Comparison of ENCODE assay signal across 24 mouse cellular contexts in genomic region chr1:118401991-118402390, GRCm38 (mm10). TPM values are rescaled to one million over a fixed set of nuclear protein-coding genes. Genes with fewer than 3 reads are reported as not detected.
DNase-seq lines count a peak whose midpoint lies in the region; ATAC-seq and TF ChIP-seq lines count a peak whose summit lies in the region.
"Had no signal": no experiment of that assay in that cellular context is flagged by ENCODE, and none has a peak within 500 bp of the region (broad histone marks: within the 10 kb centered on the region; RNA-seq: fewer than 3 reads in every experiment).

No protein-coding gene starts in this region.

- H3K27me3 ChIP-seq in heart, embryonic 11.5 days (ENCODE audit: control insufficient read depth, insufficient read depth, low read length) = no peaks in the 10 kb centered on the region
- no peaks in the 10 kb centered on the region for H3K27me3 ChIP-seq in heart, embryonic 15.5 days
- no peaks in the 10 kb centered on the region for H3K27me3 ChIP-seq in heart, embryonic 10.5 days (ENCODE audit: insufficient read depth, poor library complexity, severe bottlenecking)
- H3K27me3 ChIP-seq: CH12.LX; embryonic facial prominence, embryonic 12.5 days; forebrain, embryonic 13.5 days; forebrain, embryonic 15.5 days; Patski had no signal

- no peak for DNase-seq in gastrocnemius, adult 2 months
- no peak for DNase-seq in gastrocnemius, adult 18-20 months (ENCODE audit: low spot score)
- DNase-seq in heart, postnatal 14 days = no peak
- no peak for DNase-seq in heart, embryonic 10.5 days (ENCODE audit: low spot score)
- DNase-seq: adrenal gland, adult 8-10 months; adrenal gland, postnatal 14 days; adrenal gland, postnatal 36 days; B cell, adult 2 months; cerebellum, adult 11-12 months; cerebellum, adult 2 months; cerebellum, adult 9-10 months; cerebellum, postnatal 10 days; cerebellum, postnatal 25 days had no signal

- TF ChIP-seq CTCF in gastrocnemius, adult 2 months (IDR thresholded peaks at IDR 0.05) = no peak

- 93% methylated on average over 4 of the region's 4 CpGs for WGBS in heart, embryonic 11.5 days (ENCODE audit: insufficient replicate concordance)
- WGBS in heart, embryonic 15.5 days = 88% methylated on average over 4 of the region's 4 CpGs
- WGBS in heart, embryonic 10.5 days = 91% methylated on average over 4 of the region's 4 CpGs

- H3K36me3 ChIP-seq in heart, embryonic 11.5 days (ENCODE audit: control insufficient read depth, insufficient read depth, low read length) = no peaks in the 10 kb centered on the region
- no peaks in the 10 kb centered on the region for H3K36me3 ChIP-seq in heart, embryonic 15.5 days
- 0 out of 2 replicates have a peak, but pooled peaks cover 2% of the 10 kb centered on the region for H3K36me3 ChIP-seq in heart, embryonic 10.5 days
- H3K36me3 ChIP-seq: embryonic facial prominence, embryonic 12.5 days; forebrain, embryonic 15.5 days had no signal

- intact Hi-C loops in gastrocnemius, adult 2 months (cut with DNase I) = no loop called here
- intact Hi-C loops in heart, postnatal 14 days (cut with DNase I) = no loop called here

- peak overlapping the region; percentile 66 for H3K27ac ChIP-seq in gastrocnemius, adult 2 months
- peak overlapping the region; percentile 35; the same call in 1 of the 2 replicates for H3K27ac ChIP-seq in heart, embryonic 11.5 days (ENCODE audit: low read depth, low read length)
- peak overlapping the region; percentile 47; the same call in 1 of the 2 replicates for H3K27ac ChIP-seq in heart, embryonic 15.5 days
- H3K27ac ChIP-seq in heart, embryonic 10.5 days = no peak overlapping the region
- H3K27ac ChIP-seq: embryonic facial prominence, embryonic 10.5 days; embryonic facial prominence, embryonic 12.5 days; forebrain, embryonic 13.5 days; forebrain, embryonic 15.5 days had no signal

- H3K4me1 ChIP-seq in heart, embryonic 11.5 days (ENCODE audit: control insufficient read depth, insufficient read depth, low read length) = peaks cover 14% of the 10 kb centered on the region
- H3K4me1 ChIP-seq in heart, embryonic 15.5 days (replicated peaks) = peaks cover 16% of the 10 kb centered on the region
- peaks cover 14% of the 10 kb centered on the region; the same call in 1 of the 2 replicates for H3K4me1 ChIP-seq in heart, embryonic 10.5 days
- H3K4me1 ChIP-seq: forebrain, embryonic 15.5 days had no signal

- no peaks in the 10 kb centered on the region for H3K9me3 ChIP-seq in heart, embryonic 11.5 days (replicated peaks; ENCODE audit: control insufficient read depth, low read length)
- no peaks in the 10 kb centered on the region for H3K9me3 ChIP-seq in heart, embryonic 15.5 days (replicated peaks)
- no peaks in the 10 kb centered on the region for H3K9me3 ChIP-seq in heart, embryonic 10.5 days
- H3K9me3 ChIP-seq: embryonic facial prominence, embryonic 10.5 days; embryonic facial prominence, embryonic 12.5 days; forebrain, embryonic 13.5 days; forebrain, embryonic 15.5 days; G1E had no signal

- H3K9ac ChIP-seq in heart, embryonic 11.5 days (ENCODE audit: low read depth, low read length) = no peak overlapping the region
- no peak overlapping the region for H3K9ac ChIP-seq in heart, embryonic 15.5 days
- H3K9ac ChIP-seq: embryonic facial prominence, embryonic 12.5 days; forebrain, embryonic 13.5 days; forebrain, embryonic 15.5 days had no signal

- H3K4me3 ChIP-seq in gastrocnemius, adult 2 months = no peak overlapping the region
- no peak overlapping the region for H3K4me3 ChIP-seq in heart, embryonic 11.5 days (ENCODE audit: low read depth, low read length)
- no peak overlapping the region for H3K4me3 ChIP-seq in heart, embryonic 15.5 days
- no peak overlapping the region for H3K4me3 ChIP-seq in heart, embryonic 10.5 days
- H3K4me3 ChIP-seq: embryonic facial prominence, embryonic 10.5 days; embryonic facial prominence, embryonic 12.5 days; forebrain, embryonic 13.5 days; forebrain, embryonic 15.5 days had no signal

- H3K4me2 ChIP-seq in heart, embryonic 11.5 days = no peak overlapping the region
- H3K4me2 ChIP-seq in heart, embryonic 15.5 days = no peak overlapping the region
- H3K4me2 ChIP-seq: embryonic facial prominence, embryonic 12.5 days; forebrain, embryonic 13.5 days; forebrain, embryonic 15.5 days had no signal

- no peak for ATAC-seq in heart, embryonic 11.5 days (replicated peaks; ENCODE audit: insufficient number of reproducible peaks, low FRiP score, low TSS enrichment)
- ATAC-seq in heart, embryonic 15.5 days (replicated peaks; ENCODE audit: insufficient number of reproducible peaks, insufficient read depth, low FRiP score, low read depth) = no peak
- ATAC-seq: activated CD4-positive, CD25-positive, alpha-beta regulatory T cell, adult 4 months; CD4-positive, CD25-positive, alpha-beta regulatory T cell, adult 4 months; forebrain, embryonic 13.5 days; forebrain, embryonic 15.5 days; Patski had no signal

RNA-seq across cellular contexts. Expression of gene Clasp1, which starts 13.1 kb away (rescaled TPM):
- total RNA-seq in gastrocnemius, adult 2 months (2021) = 10 to 100 TPM; 45.9 to 50.5 TPM
- 10 to 100 TPM; 45.3 to 47.4 TPM for total RNA-seq in gastrocnemius, adult 18-20 months (2021)
- 87.3 and 90.0 TPM in 2 replicates for polyA plus RNA-seq in heart, embryonic 11.5 days (2014; fragmentation: Nextera tagmentation; extraction: Ambion mirVana)
- 100 to 1,000 TPM; 290 to 301 TPM for total RNA-seq in heart, postnatal 14 days (2021)
- 89.6 and 91.1 TPM in 2 replicates for polyA plus RNA-seq in heart, embryonic 15.5 days (2015; fragmentation: Nextera tagmentation; extraction: Ambion mirVana)
- 72.3 and 110 TPM in 2 replicates for polyA plus RNA-seq in heart, embryonic 10.5 days (2016; fragmentation: Nextera tagmentation; extraction: Ambion mirVana)

Comparison
In these comparisons a context has a peak if more than half of its experiments do, and no peak if none do; other contexts are left out.
1. RNA of gene Clasp1, which starts 13.1 kb away (total RNA-seq): 290 to 301 TPM in heart, postnatal 14 days; 45.9 to 50.5 TPM in gastrocnemius, adult 2 months and 45.3 to 47.4 TPM in gastrocnemius, adult 18-20 months; every median in the first group is over 4 times any median in the second.